Mouse (Mus musculus) thymus, adult 2 months (tissue): ENCODE measurements at regions not wholly inside any gene's neighbourhood (a gene's known extent, or its start where the extent isn't known, plus 50 kb on each side); places are given as distances from the start of the nearest gene placed in this dataset.

ENCODE experiments used
- DNase-seq: peaks from one replicate; pipeline ENCODE4 v3.0.0; 2021
- H3K27ac ChIP-seq: fragments of 200-500 bp; 2 replicates; pipeline ENCODE4 v1.5.1; 2012; ENCODE audit warnings: low read length, control low read depth; ENCODE audit not compliant: control insufficient read depth, insufficient read depth
- H3K27me3 ChIP-seq: fragments of 200-500 bp; 2 replicates; pipeline ENCODE4 v1.6.1; 2012; ENCODE audit warnings: mild to moderate bottlenecking, low read length, moderate library complexity, mixed read lengths; ENCODE audit not compliant: control insufficient read depth, insufficient read depth
- H3K36me3 ChIP-seq: fragments of 200-500 bp; 2 replicates; pipeline ENCODE4 v1.6.1; 2012; ENCODE audit warnings: mild to moderate bottlenecking, low read length, moderate library complexity; ENCODE audit not compliant: control insufficient read depth, insufficient read depth
- H3K4me1 ChIP-seq: fragments of 200-500 bp; replicated peaks from 2 replicates; pipeline ENCODE4 v1.6.1; 2012; ENCODE audit warnings: low read length; ENCODE audit not compliant: control insufficient read depth, insufficient read depth
- H3K4me3 ChIP-seq: fragments of 200-500 bp; 2 replicates; pipeline ENCODE4 v1.5.1; 2012; ENCODE audit warnings: mild to moderate bottlenecking, low read length, control low read depth, moderate library complexity; ENCODE audit not compliant: control insufficient read depth, insufficient read depth
- CTCF ChIP-seq: fragments of 200-500 bp; IDR thresholded peaks from 2 replicates; pipeline ENCODE4 v1.5.1; 2012; ENCODE audit warnings: mild to moderate bottlenecking, control low read depth, low read length, moderate library complexity, borderline replicate concordance; ENCODE audit not compliant: control insufficient read depth, poor library complexity, insufficient read depth; ENCODE audit errors: extremely low read depth
- POLR2A ChIP-seq: fragments of 200-500 bp; IDR thresholded peaks from 2 replicates; pipeline ENCODE4 v1.6.1; 2012; ENCODE audit warnings: mild to moderate bottlenecking, low read length, control low read depth, moderate library complexity; ENCODE audit not compliant: control insufficient read depth, poor library complexity, insufficient read depth; ENCODE audit errors: extremely low read depth
- WGBS: fragments of 180-500 bp; shearing (Covaris S2); methylation state at CpG from one replicate; pipeline ENCODE4 v1.1.7; 2018; 5-methylcytosine and 5-hydroxymethylcytosine counted together

DNA sequence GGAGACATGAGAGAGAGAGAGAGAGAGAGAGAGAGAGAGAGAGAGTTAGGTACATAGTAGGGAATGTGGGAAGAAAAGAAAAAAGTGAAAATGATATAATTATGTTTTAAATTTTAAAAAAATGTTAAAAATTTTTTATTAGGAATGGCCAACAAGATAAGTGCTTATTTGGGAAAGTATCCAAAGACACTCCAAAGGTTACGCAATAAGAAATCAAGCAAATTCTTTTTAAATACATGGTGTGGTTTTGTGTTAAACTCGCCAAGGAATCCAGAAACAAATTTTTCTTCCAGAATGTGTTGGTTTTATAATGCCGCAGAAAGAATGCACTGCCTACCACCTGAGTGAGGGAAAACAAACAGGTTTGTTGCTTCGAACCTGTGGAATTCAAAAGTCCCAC, 617.9 kb downstream of the Kcnj2 start:
- DNase-seq: no peak
- Histone ChIP-seq H3K4me1 (no peaks in the 10 kb centered on the region), H3K4me3 (no peak overlapping the region), H3K27ac (no peak overlapping the region), H3K27me3 (no peaks in the 10 kb centered on the region), H3K36me3 (no peaks in the 10 kb centered on the region)
- 89% methylated on average over 4 of the region's 4 CpGs for WGBS
- TF ChIP-seq POLR2A (no peak), CTCF (no peak)

DNA sequence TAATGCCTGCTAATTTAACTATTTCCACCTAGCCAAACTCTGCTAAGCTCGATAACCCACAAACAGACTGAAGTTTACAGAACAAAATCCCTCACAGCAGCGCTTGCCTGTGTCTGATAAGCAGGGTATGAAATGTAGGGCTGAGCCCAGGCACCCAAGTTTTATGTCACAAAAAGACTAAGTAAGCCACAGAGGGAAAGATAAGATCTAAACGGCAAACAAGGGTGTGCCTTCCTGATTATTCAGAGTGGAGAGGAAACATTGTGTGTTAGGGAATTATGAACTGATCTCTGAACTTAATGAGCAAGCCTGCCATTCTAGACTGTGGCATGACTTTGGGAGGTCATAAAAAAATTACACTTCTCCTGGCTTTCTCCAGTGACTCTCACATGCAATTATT, 621.8 kb downstream of the Kcnj2 start:
- Histone ChIP-seq H3K36me3 (no peaks in the 10 kb centered on the region), H3K4me1 (no peaks in the 10 kb centered on the region), H3K27ac (no peak overlapping the region), H3K27me3 (no peaks in the 10 kb centered on the region), H3K4me3 (no peak overlapping the region)
- no peak for TF ChIP-seq POLR2A
- TF ChIP-seq CTCF: no peak
- no peak for DNase-seq
- 6% methylated on average over 3 of the region's 3 CpGs for WGBS

DNA sequence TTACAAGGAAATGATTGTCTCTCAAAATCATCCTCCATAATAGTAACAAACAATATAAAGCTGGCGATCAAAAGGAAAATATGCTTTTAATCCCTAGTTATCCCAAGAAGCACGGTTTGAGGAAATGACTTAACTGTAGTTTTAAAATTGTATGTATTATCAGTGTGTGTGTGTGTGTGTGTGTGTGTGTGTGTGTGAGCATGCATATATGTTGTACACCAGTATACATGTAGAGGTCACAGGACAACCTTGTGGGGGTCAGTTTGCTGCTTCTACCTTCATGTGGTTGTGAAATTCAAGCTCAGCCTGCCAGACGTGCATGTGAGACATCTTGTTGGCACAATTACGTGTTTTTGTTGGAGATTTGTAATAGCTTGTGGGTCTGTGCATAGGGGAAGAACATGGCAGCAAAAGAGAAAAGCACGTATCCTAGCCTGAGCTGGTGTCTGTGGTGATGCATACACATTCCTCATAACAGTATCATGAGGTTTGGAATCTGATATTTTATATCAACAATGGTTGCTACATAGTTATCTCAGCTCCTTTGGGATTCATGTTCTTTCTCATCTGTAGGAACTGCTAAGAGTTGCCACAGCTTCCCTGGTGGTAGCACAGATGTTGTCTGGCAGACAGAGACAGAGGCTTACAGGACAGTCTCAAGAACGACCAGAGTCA, 622.4 kb downstream of the Kcnj2 start:
- TF ChIP-seq CTCF: no peak
- no peak for TF ChIP-seq POLR2A
- Histone ChIP-seq H3K4me3 (no peak overlapping the region), H3K27ac (no peak overlapping the region), H3K27me3 (no peaks in the 10 kb centered on the region), H3K36me3 (no peaks in the 10 kb centered on the region), H3K4me1 (no peaks in the 10 kb centered on the region)
- 82% methylated on average over 6 of the region's 6 CpGs for WGBS
- no peak for DNase-seq

DNA sequence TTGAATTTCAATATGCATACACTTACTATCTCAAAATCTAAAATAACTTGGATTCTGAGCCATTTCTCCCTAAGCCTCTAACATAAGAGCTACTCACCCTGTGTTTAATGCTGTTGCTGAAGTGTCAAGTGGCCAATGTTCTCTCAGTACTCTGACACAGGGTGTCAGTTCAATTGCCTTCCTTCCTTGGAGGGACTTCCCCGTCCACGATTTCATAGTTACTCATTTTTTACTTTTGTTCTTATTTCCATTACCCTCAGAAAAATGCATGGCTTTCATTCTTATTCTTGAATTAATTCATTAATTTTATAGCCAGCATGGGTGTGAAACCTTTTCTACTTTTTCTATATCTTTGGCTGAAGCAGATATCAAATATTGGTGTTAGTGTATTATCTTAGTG, 623.9 kb downstream of the Kcnj2 start:
- Histone ChIP-seq H3K4me3 (no peak overlapping the region), H3K4me1 (no peaks in the 10 kb centered on the region), H3K36me3 (no peaks in the 10 kb centered on the region), H3K27me3 (no peaks in the 10 kb centered on the region), H3K27ac (no peak overlapping the region)
- no peak for TF ChIP-seq CTCF
- no peak for TF ChIP-seq POLR2A
- DNase-seq: no peak
- 66% methylated on average over 2 of the region's 2 CpGs for WGBS

DNA sequence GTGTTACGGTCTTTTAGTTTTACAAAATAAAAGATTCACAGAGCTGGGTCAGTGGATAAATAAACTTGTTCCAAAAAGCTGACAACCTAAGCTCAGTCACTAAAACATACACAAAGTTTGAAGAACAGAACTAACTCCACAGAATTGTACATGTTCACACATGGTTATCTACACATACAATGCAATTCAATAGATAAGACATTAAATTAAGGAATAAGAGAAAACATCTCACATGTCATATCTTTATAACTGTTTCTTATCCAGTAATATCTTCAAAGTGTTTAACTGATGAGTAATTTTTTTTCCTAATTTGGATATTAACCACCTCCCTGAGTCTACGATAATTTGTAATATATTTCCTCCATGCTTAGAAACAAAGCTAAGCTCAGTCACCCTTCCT, 625.5 kb downstream of the Kcnj2 start:
- Histone ChIP-seq H3K4me3 (no peak overlapping the region), H3K4me1 (no peaks in the 10 kb centered on the region), H3K27me3 (no peaks in the 10 kb centered on the region), H3K36me3 (no peaks in the 10 kb centered on the region), H3K27ac (no peak overlapping the region)
- no peak for DNase-seq
- 96% methylated on average over 2 of the region's 2 CpGs for WGBS
- TF ChIP-seq POLR2A: no peak
- TF ChIP-seq CTCF: no peak

DNA sequence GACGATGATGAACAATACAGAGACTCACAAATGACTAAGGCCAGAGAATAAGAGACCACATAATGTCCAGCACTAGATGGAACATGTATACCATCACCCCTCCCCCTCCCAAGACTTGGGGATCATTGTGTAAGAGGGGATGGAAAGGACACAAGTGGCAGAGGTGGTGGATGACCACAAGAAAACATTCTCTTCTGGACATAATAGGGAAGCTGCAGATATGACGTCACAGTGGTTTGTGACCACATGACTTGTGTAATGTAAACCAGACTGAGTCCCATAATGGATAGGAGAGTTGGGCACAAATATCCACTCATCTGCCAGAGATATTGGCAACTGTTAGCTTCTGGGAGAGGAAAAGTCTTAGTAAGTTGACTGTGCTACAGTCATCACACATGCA, 630.7 kb downstream of the Kcnj2 start:
- no peaks in the 10 kb centered on the region for H3K27me3 ChIP-seq
- 78% methylated on average over 2 of the region's 2 CpGs for WGBS
- H3K4me3 ChIP-seq: no peak overlapping the region
- no peak overlapping the region for H3K27ac ChIP-seq
- H3K4me1 ChIP-seq: no peaks in the 10 kb centered on the region
- no peaks in the 10 kb centered on the region for H3K36me3 ChIP-seq
- no peak for DNase-seq
- no peak for TF ChIP-seq CTCF
- TF ChIP-seq POLR2A: no peak

DNA sequence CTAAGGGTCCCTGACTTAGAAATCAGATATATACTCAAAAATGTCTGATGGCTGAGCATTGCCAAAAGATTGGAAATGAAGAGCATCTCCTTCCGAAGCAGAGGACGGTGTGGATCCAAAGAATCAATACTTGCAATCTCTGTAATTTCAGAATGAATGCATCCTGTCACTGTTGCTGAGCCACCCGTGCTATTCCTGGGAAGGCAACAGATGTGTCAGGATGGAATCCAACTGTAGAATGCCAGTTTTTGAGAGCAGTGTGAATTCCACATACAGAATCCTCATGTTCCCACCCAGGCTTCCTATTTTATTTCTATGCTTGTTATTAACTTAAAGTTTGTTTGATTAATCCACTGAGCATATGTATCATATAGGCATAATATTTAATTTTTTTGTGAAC, 633.9 kb downstream of the Kcnj2 start:
- Histone ChIP-seq H3K27ac (no peak overlapping the region), H3K27me3 (no peaks in the 10 kb centered on the region), H3K36me3 (no peaks in the 10 kb centered on the region), H3K4me3 (no peak overlapping the region), H3K4me1 (no peaks in the 10 kb centered on the region)
- no peak for TF ChIP-seq POLR2A
- TF ChIP-seq CTCF: no peak
- 93% methylated on average over 3 of the region's 3 CpGs for WGBS
- DNase-seq: no peak

DNA sequence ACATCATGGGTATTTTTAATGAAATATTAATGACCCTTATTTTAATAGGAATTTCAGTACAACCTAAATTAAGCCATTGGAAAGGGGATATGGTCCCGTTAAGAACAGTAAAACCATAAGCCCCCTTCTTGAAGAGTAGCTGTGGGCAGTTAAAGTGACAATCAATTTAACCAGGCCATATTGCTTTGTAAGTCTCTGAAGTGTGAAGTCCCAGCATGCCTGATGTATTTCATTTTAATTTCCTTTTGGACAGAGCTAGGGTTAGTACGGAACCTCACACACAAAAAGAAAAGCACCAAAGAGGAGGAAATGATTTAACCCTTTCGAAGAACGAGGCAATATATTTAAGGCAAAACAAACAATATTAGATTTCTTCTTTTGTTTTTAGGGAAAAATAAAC, 640.9 kb downstream of the Kcnj2 start:
- Histone ChIP-seq H3K27ac (no peak overlapping the region), H3K4me1 (no peaks in the 10 kb centered on the region), H3K27me3 (no peaks in the 10 kb centered on the region), H3K4me3 (no peak overlapping the region), H3K36me3 (no peaks in the 10 kb centered on the region)
- DNase-seq: no peak
- TF ChIP-seq POLR2A (no peak), CTCF (no peak)
- 70% methylated on average over 4 of the region's 4 CpGs for WGBS
